Mouse (Mus musculus) retina, postnatal 1 day (tissue): Measurements from ENCODE around the gene Agbl4.
A peak's percentile ranks its signal among the peaks of the same experiment; 100 is the strongest.
"Not testable (repeated sequence)": the region's sequence is repeated elsewhere in the genome, so short reads cannot be mapped to it uniquely, and the experiment has no call there.

Experiments used
- DNase-seq: peaks from one replicate; pipeline ENCODE4 v3.0.0-alpha.2; 2012

Gene Agbl4

GRCm38 (mm10) chr4:110921013-110921412 is 523.6 kb downstream of the Agbl4 start:
- DNase-seq, result no peak

GRCm38 (mm10) chr4:111001641-111002040 is 604.2 kb downstream of the Agbl4 start:
- no peak for DNase-seq

- DNase-seq, result peak; percentile 69
Measured at GRCm38 (mm10) chr4:111004719-111005479, 607.4 kb downstream of the Agbl4 start.

- no peak for DNase-seq
Measured at GRCm38 (mm10) chr4:111019376-111019775, 621.9 kb downstream of the Agbl4 start.

- no peak for DNase-seq
Measured at GRCm38 (mm10) chr4:111067330-111067729, 669.9 kb downstream of the Agbl4 start.

- no peak for DNase-seq
Measured at GRCm38 (mm10) chr4:111073738-111074497, 676.5 kb downstream of the Agbl4 start.

GRCm38 (mm10) chr4:111074701-111075154 is 677.3 kb downstream of the Agbl4 start:
- DNase-seq, result no peak

GRCm38 (mm10) chr4:111077810-111078209 is 680.3 kb downstream of the Agbl4 start:
- DNase-seq, result no peak

- DNase-seq, result no peak
Measured at GRCm38 (mm10) chr4:111085330-111085729, 687.9 kb downstream of the Agbl4 start.

GRCm38 (mm10) chr4:111136217-111137147 is 739.0 kb downstream of the Agbl4 start:
- DNase-seq, result peak; percentile 6

GRCm38 (mm10) chr4:111147748-111148147 is 750.3 kb downstream of the Agbl4 start:
- DNase-seq, result no peak

- DNase-seq, result no peak
Measured at GRCm38 (mm10) chr4:111155859-111156258, 758.4 kb downstream of the Agbl4 start.

GRCm38 (mm10) chr4:111181478-111181877 is 784.0 kb downstream of the Agbl4 start:
- no peak for DNase-seq

GRCm38 (mm10) chr4:111200100-111200499 is 802.6 kb downstream of the Agbl4 start:
- DNase-seq, result no peak

- no peak for DNase-seq
Measured at GRCm38 (mm10) chr4:111215191-111215762, 817.8 kb downstream of the Agbl4 start.

- DNase-seq, result not testable (repeated sequence)
Measured at GRCm38 (mm10) chr4:111219030-111219429, 821.6 kb downstream of the Agbl4 start.

GRCm38 (mm10) chr4:111219543-111219942 is 822.1 kb downstream of the Agbl4 start:
- not testable (repeated sequence) for DNase-seq

GRCm38 (mm10) chr4:111233849-111234248 is 836.4 kb downstream of the Agbl4 start:
- DNase-seq, result no peak

- DNase-seq, result no peak
Measured at GRCm38 (mm10) chr4:111251917-111252316, 854.5 kb downstream of the Agbl4 start.

GRCm38 (mm10) chr4:111255499-111255898 is 858.0 kb downstream of the Agbl4 start:
- peak; percentile 35 for DNase-seq

GRCm38 (mm10) chr4:111256931-111257330 is 859.5 kb downstream of the Agbl4 start:
- no peak for DNase-seq

GRCm38 (mm10) chr4:111280936-111281335 is 883.5 kb downstream of the Agbl4 start:
- DNase-seq, result no peak
